Mouse (Mus musculus) left cerebral cortex, postnatal 25 days (tissue): Measurements from ENCODE around the gene Srrm4. TPM values are rescaled to one million over a fixed set of nuclear protein-coding genes. Genes with fewer than 3 reads are reported as not detected.

ENCODE experiments used
- DNase-seq, 2 experiments: peaks; one replicate each; pipeline ENCODE4 v3.0.0; 2022; ENCODE audit warnings: low spot score in 2 of 2, mixed read lengths in 1 of 2
- intact Hi-C: fragments of 180-260 bp; cut with DNase I; formaldehyde crosslinking; loops from one replicate; pipeline ENCODE4 v1.15.1; 2025
- total RNA-seq, 2 experiments: library from RNA; stranded (reverse); gene quantifications; 2 replicates each; pipeline ENCODE4 v1.2.3; 2021

Gene Srrm4
- total RNA-seq, 2 experiments from 2014 or later = 22.4 to 26.8 TPM

DNA sequence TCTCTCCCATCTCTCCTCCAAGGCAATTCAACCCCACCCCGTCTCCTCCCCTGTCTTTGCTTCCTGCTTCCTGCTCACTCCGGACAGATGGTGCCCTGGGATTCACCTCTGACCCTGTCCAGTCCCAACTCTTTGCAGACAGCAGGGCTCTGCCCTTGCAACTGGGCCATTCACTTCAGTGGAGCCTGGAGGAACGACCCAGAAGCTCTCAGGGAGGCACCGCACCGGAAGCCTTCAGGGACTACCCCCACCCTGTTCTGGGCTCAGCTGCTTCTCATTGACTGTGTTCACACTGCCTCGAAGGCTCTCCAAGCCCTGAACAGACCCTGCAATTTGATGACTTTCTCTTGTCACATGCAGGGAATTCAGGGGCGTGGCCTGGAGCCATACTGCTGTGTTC is 94.4 kb downstream of the Srrm4 start:
- no peak for DNase-seq
- intact Hi-C loops = no loop called here

DNA sequence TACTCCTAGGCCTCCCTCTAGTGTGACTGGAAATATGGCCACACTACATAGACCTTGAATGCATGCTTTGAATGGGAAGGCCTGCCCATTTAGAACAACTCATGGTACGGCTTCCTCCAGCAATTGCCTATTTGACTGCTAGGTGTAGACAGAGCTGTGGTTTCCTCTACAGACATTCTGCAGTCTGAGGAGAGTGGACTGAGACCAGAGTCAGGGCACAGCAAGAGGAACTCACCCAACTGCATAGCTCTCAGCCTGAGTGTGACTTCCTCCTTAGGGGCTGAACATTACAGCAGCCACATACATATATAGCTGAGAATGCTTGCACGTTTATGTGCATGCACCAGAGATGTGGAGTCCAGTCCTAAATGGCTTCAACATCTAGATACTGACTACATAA is 94.9 kb downstream of the Srrm4 start:
- no peak for DNase-seq
- intact Hi-C loops = no loop called here

DNA sequence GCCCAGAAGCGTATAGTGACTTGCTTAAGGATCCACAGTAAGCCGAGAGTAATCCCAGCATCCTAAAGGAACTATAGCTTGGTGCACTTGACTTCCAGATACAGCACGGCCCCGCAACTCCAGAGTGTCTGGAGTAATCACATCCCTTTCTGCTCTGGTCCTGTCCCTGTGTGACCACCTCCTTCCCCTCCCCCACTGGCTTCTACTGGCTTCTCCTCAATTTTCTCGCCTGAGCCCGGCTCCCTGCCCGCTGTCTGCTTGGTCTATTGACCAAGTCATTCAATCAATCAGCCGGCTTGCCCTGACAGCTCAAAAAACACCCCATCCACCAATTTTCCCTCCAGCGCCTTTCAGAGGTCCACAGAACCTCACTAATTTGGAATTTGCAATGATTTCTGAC is 96.2 kb downstream of the Srrm4 start:
- intact Hi-C loops = no loop called here

DNA sequence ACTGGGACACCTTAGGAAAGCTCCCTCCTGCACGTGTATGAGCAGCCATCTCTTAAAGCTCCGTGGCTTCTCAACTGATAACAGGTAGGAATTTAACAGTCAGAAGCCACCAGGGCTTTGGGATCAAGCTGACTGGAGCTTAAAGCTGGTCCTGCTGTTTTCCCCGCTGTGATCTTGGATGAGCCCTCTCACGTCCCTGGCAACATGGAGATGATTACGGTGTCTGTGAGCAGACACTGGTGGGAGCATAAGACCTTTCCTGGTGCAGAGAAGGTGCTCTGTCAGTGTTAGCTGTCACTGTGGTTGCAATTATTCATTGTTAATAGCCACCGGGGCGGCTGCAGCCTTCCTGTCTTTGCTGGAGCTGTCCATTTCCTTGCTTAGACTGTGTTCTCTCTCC is 97.2 kb downstream of the Srrm4 start:
- intact Hi-C loops = no loop called here
- DNase-seq = no peak

More for the DNA sequence above, 96.2 kb downstream of the Srrm4 start:
- DNase-seq = no peak

DNA sequence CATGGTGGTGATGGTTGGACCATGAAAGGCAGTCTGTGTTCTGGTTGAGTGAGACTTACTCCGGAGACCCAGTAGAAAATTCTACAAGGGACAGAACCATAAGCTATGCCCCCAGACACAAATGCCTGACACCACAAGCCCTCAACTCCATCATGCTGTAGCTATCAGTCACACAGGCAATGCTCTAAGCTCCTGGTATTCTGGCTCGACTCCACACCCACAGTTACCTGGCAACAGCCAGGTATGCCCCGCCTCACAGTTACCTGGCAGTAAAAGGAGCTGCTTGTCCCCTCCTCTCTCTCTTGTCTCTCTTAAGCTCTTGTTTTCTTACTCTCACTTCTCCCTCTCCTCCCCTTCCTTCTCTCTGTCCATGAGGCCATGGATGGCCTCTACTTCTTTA is 98.9 kb downstream of the Srrm4 start:
- intact Hi-C loops = no loop called here
- no peak for DNase-seq

DNA sequence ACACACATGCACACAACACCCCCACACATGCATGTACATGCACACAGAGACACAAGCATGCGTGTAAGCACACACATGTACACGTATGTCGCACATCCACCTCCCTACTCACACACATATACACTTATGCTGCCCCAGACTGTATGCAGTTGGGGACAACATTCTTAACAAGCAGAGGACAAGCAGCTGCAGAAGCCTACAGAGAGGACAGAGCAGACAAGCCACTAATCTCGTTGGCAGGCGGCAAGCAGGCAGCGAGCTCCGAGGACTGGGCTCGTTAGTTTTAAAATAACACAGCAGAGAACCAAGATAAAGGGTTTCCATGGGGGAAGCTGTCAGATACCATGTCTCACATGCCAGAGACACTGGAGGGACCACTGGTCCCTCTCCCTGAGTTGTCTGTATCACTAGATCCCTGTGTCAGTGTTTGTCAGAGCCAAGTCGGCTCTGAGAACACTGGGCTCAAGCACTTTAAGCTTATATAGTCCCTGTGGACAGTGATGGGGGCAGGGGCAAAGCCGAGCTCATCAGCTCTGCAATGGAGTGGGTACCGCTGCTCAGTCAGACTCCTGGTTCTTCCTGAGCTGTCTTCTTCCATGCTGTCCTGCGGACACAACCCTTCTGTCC is 99.7 kb downstream of the Srrm4 start:
- peak; percentile 32 to 35 for DNase-seq
- intact Hi-C loops = no loop called here

DNA sequence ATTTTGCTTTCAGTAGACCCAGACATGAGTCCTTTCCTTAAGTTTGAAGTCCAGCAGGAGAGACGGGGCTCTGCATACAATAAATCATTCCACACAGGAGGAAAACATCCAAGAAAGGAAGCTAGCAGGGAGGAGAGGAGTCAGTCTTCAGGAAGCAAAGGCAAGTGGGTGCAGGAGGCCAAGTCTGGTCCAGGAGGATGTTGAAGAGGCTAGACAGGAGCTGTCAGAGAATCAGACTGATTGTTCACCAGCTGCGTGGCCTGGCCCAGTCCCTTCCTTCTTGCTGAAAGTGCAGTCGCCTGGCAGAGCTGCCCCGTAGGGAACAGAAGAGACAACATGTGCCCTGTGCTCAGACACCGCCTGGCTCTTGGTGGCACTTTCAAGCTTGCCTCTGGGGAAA is 100.8 kb downstream of the Srrm4 start:
- DNase-seq = no peak
- intact Hi-C loops = no loop called here

DNA sequence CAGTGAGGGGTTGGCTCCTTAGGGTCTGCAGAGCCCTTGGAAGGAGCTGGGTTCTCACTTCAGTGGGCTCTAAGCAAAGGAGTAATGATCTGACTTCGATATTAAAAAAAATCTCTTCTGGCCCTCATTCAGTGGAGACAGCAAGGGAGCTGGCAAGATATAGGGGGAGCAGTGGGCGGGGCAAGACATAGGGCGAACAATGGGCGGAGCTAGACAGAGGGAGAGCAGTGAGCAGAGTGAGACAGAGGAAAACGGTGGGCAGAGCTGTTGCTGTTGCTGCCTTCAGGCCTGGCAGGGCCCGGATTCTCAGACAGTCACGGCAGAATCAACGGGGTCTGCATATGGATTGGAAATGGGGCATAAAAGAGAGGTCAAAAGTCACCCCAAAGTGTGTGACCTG is 102.0 kb downstream of the Srrm4 start:
- intact Hi-C loops = loop anchor here (5.0 kb wide), 1 partner anchor 38 kb away; no protein-coding TSS in a partner anchor
- no peak for DNase-seq

DNA sequence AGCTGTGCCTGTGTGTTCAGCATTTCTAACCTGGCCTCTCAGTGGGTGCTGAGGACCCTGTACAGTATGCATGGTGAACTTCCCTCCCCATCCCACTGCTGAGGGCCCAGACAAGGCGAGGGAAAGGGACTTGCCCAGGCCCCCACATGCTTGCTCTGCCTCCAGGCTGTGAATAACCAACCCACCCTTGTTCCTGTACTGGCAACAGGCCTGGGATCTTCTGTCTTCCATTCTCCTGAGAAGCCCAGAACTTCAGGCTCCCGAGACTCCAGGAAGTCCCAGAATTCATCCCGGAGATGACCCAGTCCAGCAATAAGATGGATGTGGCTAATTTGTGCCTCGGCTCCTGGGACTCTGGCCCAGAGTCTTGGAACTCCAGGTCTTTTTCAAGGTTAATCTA is 105.5 kb downstream of the Srrm4 start:
- intact Hi-C loops = loop anchor here (5.0 kb wide), 1 partner anchor 41 kb away; no protein-coding TSS in a partner anchor
- no peak for DNase-seq

DNA sequence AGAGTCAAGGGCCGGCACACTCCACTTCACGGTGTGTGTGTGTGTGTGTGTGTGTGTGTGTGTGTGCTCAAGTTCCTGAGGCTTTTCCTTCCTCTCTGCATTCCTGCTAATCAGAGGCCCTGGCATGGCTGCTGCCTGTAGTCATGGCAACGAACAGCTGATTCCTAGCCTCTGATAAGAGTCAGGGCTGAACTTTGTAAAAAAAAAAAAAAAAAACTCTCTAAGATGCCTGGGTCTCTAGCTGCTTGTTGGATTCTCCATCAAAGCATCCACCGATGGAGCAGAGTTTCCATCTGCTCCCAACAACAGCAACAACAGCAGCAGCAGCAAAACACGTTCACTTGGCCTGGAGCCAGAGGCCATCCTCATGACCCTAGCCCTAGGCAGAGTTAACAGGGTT is 106.5 kb downstream of the Srrm4 start:
- DNase-seq = no peak

DNA sequence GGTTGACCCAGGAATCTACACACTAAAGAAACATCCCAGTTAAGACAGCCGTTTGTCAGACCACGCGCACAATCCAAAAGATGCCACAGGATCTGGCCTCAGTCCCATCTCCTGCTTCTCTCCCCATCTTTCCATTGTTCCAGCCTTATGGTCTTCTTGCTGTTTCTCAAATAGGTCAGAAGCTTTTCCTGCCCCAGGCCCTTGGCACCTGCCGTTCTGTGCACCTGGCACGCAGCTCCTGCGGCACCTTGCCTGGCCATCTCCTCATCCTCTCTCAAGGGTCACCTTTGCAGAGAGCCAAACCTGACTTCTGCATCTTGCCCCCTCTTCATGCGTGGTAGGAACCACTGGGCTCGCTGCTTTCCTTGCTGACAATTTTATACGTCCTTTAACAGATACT is 107.4 kb downstream of the Srrm4 start:
- DNase-seq = no peak
- intact Hi-C loops = no loop called here

More for the DNA sequence above, 106.5 kb downstream of the Srrm4 start:
- intact Hi-C loops = loop anchor here (5.0 kb wide), 1 partner anchor 42 kb away; no protein-coding TSS in a partner anchor

DNA sequence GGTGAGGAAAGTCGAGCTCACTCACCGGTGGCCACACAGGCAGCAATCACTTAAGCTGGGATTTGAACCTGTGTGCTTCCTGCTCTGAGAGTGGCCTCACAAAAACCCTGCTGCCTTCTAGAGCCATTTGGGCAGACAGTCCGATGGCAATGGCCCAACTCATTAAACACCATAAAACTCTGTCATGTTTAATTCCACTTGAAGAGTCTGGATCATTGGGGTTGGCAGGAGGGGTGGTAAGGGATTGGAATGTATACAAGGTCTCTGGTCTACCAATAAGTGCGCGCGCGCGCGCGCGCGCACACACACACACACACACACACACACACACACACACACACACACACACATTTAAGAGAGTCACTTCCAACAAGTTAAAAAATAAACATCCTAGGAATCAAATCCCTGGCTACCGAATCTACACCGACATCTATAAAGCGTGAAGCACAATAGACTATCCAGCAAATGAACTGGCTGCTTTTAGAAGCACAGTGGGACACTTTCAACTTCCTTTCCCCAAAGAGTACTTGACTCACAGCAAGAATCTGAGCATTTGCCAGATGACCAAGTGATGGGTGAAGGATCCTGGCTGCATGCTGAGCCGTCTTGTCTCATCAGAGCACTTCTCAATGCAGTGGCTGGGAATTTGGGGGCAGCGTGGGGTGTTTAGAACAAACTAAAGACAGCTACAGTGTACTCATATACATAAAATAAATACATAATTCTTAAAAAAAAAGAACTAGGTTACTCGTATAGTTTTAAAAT is 112.8 kb downstream of the Srrm4 start:
- intact Hi-C loops = loop anchor here (5.0 kb wide), 1 partner anchor 356 kb away; no protein-coding TSS in a partner anchor
- DNase-seq = no peak

DNA sequence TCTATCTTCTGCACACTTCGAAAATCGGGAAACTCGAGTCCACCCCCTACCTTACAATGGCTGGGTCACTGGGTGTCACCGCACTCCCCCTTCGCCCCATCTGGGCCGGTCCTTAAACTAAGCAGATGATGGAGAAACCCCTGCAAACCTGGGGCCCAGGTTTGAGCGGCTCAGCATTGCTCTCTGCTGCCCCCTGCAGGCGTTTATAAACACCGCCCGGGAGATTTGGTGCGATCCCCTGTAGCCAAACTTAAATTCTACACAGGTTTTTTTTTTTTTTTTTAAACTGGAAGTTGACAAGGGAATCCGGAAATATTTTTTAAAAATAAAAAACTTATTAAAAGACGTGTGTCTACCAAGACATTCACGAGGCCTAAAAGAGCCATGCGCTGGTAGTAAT is 115.6 kb downstream of the Srrm4 start:
- intact Hi-C loops = loop anchor here (2.0 to 5.0 kb wide), 2 partner anchors 243 to 354 kb away; no protein-coding TSS in a partner anchor
- peak in 1 of 2 experiments; percentile 25 for DNase-seq

DNA sequence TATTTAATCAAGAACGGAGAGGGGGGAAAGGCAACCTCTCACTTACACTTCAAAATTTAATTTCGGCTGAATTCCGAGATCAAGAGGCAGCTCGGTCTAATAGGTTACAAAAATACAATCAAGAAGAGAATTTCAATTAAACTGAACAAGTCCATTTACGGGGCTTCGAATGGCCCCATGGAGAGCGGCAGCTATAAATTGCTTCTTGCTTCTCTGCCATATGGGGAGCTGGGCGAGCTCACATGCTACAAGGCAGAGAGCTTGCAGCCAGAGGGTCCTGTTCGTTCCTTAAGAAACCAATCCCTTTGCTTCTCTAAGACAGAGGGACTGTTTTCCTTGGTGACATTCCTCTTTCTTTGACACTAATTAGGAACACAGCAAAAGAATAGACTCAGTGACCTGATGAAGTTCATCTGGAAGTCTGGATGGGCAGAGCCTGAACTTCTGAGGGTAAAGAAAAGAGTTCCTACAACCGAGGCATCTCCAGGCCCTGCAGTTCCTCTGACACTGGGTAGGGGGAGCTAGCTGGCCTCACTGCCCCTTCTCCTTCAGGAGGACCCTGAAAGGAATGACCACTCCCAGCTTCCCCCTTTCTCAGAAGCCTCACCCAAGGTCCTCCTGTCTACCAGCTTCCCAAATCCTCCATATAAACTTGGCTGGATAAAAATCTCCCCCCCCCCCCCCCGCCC is 130.1 kb downstream of the Srrm4 start:
- intact Hi-C loops = no loop called here
- no peak for DNase-seq

DNA sequence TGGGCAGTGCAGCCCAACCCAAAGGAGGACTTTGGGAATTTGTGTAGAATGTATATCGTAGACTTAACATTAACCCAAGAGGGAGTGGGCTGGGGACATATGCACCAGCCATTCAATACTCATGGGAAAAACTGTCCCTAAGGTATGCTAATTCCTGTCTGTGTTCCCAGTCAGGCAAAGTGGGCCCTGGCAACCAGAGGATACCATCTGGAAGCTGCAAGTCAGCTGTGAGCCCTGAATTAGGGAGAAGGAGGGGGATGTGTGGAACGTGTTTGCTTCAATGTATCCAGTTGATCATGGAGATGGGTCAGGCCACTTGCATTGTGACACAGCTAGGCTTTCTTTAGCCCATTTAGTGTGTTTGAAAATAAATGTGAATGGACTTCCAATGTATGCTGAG is 131.6 kb downstream of the Srrm4 start:
- intact Hi-C loops = no loop called here
- peak in 1 of 2 experiments; percentile 69 for DNase-seq

DNA sequence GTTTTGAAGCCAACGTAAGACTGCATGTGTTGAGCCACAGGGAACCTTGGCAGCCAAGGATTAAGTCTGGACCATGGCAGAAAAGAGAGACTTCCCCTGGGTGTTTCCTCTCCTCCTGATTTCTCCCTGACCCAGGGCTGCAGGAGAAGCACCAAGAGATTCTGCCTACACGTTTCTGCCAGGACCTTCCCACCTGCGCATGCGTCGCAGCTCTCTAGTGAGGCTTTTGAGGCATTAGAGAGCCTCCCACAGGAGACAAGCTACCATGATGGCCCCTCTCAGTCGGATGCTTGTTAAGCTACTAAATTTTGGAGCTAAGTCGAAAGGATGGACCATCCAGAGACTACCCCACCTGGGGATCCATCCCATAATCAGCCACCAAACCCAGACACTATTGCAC is 133.8 kb downstream of the Srrm4 start:
- no peak for DNase-seq
- intact Hi-C loops = no loop called here

DNA sequence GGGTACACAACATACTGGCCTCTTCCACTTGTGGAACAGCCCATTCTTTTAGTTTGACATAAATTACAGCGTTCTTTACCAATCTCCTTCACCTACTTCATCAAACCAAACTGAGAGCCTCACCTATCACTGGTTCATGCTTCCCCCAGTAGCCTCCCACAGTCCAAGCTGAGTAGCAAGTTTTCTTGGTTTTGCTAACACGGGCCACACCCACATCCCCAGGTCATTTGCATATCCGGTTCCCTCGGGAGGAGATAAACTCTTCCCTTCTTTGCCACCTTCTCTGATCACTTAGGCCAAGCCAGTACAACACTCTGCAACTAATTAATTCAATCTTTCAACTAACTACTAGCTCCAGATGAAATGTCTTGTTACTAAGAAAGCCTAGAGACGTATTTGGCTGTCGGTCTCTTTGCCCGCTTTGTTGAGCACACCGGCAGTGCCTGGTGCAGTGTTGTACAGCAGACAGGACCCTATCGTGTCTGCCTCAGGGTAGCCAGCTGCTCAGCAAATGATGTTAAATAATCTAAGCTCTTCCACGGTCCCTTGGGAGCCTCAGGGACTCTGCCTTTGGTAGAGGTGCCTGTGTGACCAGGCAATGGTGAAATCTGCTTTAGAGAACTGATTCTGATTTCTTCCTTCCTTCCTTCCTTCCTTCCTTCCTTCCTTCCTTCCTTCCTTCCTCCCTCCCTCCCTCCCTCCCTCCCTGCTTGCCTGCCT is 134.7 kb downstream of the Srrm4 start:
- DNase-seq = no peak

DNA sequence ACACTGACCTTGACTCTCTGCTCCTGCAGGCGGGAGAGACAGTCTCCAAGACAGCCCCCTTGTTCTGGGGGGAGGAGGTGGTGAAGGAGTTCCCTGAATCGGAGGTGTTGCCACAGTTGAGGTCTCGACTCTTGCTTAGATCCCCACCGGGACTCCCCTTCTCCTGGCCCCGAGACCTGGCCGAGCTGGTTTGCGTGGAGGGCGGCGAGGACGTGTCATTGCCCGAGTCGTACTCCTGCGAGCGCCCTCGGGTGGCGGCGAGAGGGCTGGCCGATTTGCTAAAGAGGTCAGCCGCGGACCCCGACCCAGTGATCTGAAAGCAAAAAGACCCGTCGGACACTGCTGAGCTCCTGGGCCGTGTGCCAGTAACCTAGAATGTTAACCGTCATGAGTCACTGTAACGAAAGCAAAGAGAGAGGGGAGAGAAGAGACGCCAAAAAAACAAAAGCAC is 138.2 kb downstream of the Srrm4 start:
- intact Hi-C loops = loop anchor here (5.0 kb wide), 1 partner anchor 66 kb away; no protein-coding TSS in a partner anchor
- DNase-seq = peak in 1 of 2 experiments; percentile 31

More for the DNA sequence above, 134.7 kb downstream of the Srrm4 start:
- intact Hi-C loops = no loop called here

DNA sequence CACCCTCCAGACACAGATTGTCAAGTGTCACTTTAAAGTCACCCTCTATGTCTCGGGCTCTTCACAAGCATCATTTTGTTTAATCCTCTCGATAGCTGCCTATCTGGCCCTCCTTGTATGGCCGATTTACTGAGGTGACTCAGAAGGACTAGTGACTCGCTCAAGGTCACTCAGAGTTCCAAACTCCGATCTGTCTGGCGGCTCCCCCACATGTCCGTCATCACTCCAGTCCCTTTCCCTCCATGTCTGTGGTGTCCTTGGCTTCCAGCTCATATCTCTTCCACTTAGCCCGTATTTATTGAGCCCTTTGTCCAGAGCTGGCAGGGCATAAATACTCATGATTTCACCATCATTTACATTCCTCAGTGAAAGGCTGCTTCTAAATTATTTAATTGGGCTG is 140.7 kb downstream of the Srrm4 start:
- intact Hi-C loops = loop anchor here (5.0 kb wide), 1 partner anchor 64 kb away; no protein-coding TSS in a partner anchor
- DNase-seq = no peak
